Mouse (Mus musculus) MEL (cell line): ENCODE measurements around the gene Lrrk1.

Experiments used
- CTCF ChIP-seq, 3 experiments: IDR thresholded peaks in 2 of 3; conservative IDR thresholded peaks in 1 of 3; 2 replicates each; pipeline ENCODE4 v1.5.1; 2011 to 2012; ENCODE audit warnings: low read length in 3 of 3, low read depth in 2 of 3, mild to moderate bottlenecking in 2 of 3, improper control_type of control experiment in 1 of 3, inconsistent platforms in 1 of 3, mixed read lengths in 1 of 3, moderate library complexity in 1 of 3; ENCODE audit not compliant: control insufficient read depth in 1 of 3, insufficient read depth in 1 of 3, poor library complexity in 1 of 3, severe bottlenecking in 1 of 3
- MEF2A ChIP-seq: IDR thresholded peaks from 2 replicates; pipeline ENCODE4 v1.6.1; 2014; ENCODE audit warnings: low read depth, mild to moderate bottlenecking, inconsistent platforms, low read length, improper control_type of control experiment; ENCODE audit not compliant: poor library complexity, insufficient replicate concordance, severe bottlenecking; ENCODE audit errors: extremely low read depth
- ZC3H11A ChIP-seq: IDR thresholded peaks from 2 replicates; pipeline ENCODE4 v1.6.1; 2012; ENCODE audit warnings: low read depth, mild to moderate bottlenecking, inconsistent platforms, low read length, improper control_type of control experiment

GRCm38 (mm10) chr7:66305714-66306198 lies 82.4 kb downstream of the Lrrk1 start:
- TF ChIP-seq MEF2A (no peak), CTCF (IDR thresholded peaks at IDR 0.05 in 2 of 3, conservative IDR thresholded peaks at IDR 0.05 in 1 of 3; ENCODE audit: control insufficient read depth in 1 of 3, insufficient read depth in 1 of 3, low read depth in 2 of 3, low read length in 3 of 3, poor library complexity in 1 of 3, severe bottlenecking in 1 of 3) (no peak), ZC3H11A (no peak)
